In genomic region chr19:5273916-5274315, GRCm38 (mm10) we compare ENCODE assay signal across 9 mouse cellular contexts. TPM values are rescaled to one million over a fixed set of nuclear protein-coding genes. Genes with fewer than 3 reads are reported as not detected.
DNase-seq lines count a peak whose midpoint lies in the region; ATAC-seq and TF ChIP-seq lines count a peak whose summit lies in the region.
"Had no signal": no experiment of that assay in that cellular context is flagged by ENCODE, and none has a peak within 500 bp of the region (broad histone marks: within the 10 kb centered on the region; RNA-seq: fewer than 3 reads in every experiment).

No protein-coding gene starts in this region.

- H3K27ac ChIP-seq in gastrocnemius, adult 2 months = peak overlapping the region; percentile 93
- H3K27ac ChIP-seq in brown adipose tissue, adult 24 weeks (replicated peaks; ENCODE audit: low read depth, low read length) = peak overlapping the region; percentile 89
- peak overlapping the region; percentile 90; the same call in 1 of the 2 replicates for H3K27ac ChIP-seq in hindbrain, embryonic 10.5 days
- peak overlapping the region; percentile 89 for H3K27ac ChIP-seq in midbrain, embryonic 12.5 days (replicated peaks)

- DNase-seq in gastrocnemius, adult 2 months = peak; percentile 24
- no peak for DNase-seq in gastrocnemius, postnatal 14 days
- no peak for DNase-seq in hindbrain, embryonic 10.5 days (ENCODE audit: low spot score)
- DNase-seq in left cerebral cortex, postnatal 36 days (ENCODE audit: low spot score in 2 of 2) = no peak
- no peak for DNase-seq in embryo, embryonic 10 days (ENCODE audit: low spot score)
- no peak for DNase-seq in kidney, postnatal 36 days

- TF ChIP-seq CTCF in gastrocnemius, adult 2 months (IDR thresholded peaks at IDR 0.05) = no peak

- 83% methylated on average over 4 of the region's 4 CpGs for WGBS in hindbrain, embryonic 10.5 days
- whole genome bisulfite sequencing in midbrain, embryonic 12.5 days = 78% methylated on average over 4 of the region's 4 CpGs

- ATAC-seq in midbrain, embryonic 12.5 days (ENCODE audit: low FRiP score, low read depth) = no peak

- H3K4me3 ChIP-seq in gastrocnemius, adult 2 months = peak overlapping the region; percentile 99
- H3K4me3 ChIP-seq in brown adipose tissue, adult 24 weeks (ENCODE audit: insufficient read depth, low read depth, low read length) = peak overlapping the region; percentile 75; the same call in 1 of the 2 replicates
- H3K4me3 ChIP-seq in hindbrain, embryonic 10.5 days = no peak overlapping the region
- no peak overlapping the region for H3K4me3 ChIP-seq in midbrain, embryonic 12.5 days

- peaks cover 22% of the 10 kb centered on the region for H3K4me1 ChIP-seq in brown adipose tissue, adult 24 weeks (ENCODE audit: control insufficient read depth, insufficient read depth, insufficient read length, low read length)
- peaks cover 35% of the 10 kb centered on the region for H3K4me1 ChIP-seq in hindbrain, embryonic 10.5 days (replicated peaks)
- H3K4me1 ChIP-seq in midbrain, embryonic 12.5 days = peaks cover 33% of the 10 kb centered on the region

- H3K9me3 ChIP-seq in hindbrain, embryonic 10.5 days = no peaks in the 10 kb centered on the region
- H3K9me3 ChIP-seq in midbrain, embryonic 12.5 days = no peaks in the 10 kb centered on the region
- H3K9me3 ChIP-seq: neural tube, embryonic 12.5 days had no signal

- H3K4me2 ChIP-seq in midbrain, embryonic 12.5 days (replicated peaks) = peak overlapping the region; percentile 89; the same call in 1 of the 2 replicates

- intact Hi-C loops in gastrocnemius, adult 2 months (cut with DNase I) = loop anchor here (5.0 kb wide), 1 partner anchor 77 kb away; no protein-coding TSS in a partner anchor
- intact Hi-C loops in gastrocnemius, postnatal 14 days (cut with DNase I; ENCODE audit: low total_unique reads) = loop anchor here (5.0 kb wide), 1 partner anchor 77 kb away; no protein-coding TSS in a partner anchor
- intact Hi-C loops in left cerebral cortex, postnatal 36 days (cut with DNase I) = loop anchor here (5.0 kb wide), 2 partner anchors 72 to 122 kb away; no protein-coding TSS in a partner anchor

- H3K27me3 ChIP-seq in hindbrain, embryonic 10.5 days (ENCODE audit: insufficient read depth, poor library complexity, severe bottlenecking) = no peaks in the 10 kb centered on the region
- no peaks in the 10 kb centered on the region for H3K27me3 ChIP-seq in midbrain, embryonic 12.5 days
- H3K27me3 ChIP-seq: neural tube, embryonic 12.5 days had no signal

- no peak overlapping the region; the same call in 1 of the 2 replicates for H3K9ac ChIP-seq in midbrain, embryonic 12.5 days (replicated peaks)

- peaks cover 53% of the 10 kb centered on the region for H3K36me3 ChIP-seq in hindbrain, embryonic 10.5 days
- H3K36me3 ChIP-seq in midbrain, embryonic 12.5 days = peaks cover 51% of the 10 kb centered on the region

RNA-seq across cellular contexts. Expression of gene Pacs1, which starts 1.0 kb away (rescaled TPM):
- total RNA-seq in gastrocnemius, adult 2 months (2021) = 1 to 10 TPM; 5.2 to 8.5 TPM
- total RNA-seq in gastrocnemius, postnatal 14 days (2021) = 1 to 10 TPM; 6.7 to 7.7 TPM
- 4.4 and 6.8 TPM in 2 replicates for polyA plus RNA-seq in brown adipose tissue, adult 24 weeks (2012; ENCODE audit: insufficient read depth, insufficient read length, missing spikeins)
- polyA plus RNA-seq in hindbrain, embryonic 10.5 days (2016; fragmentation: Nextera tagmentation; extraction: Ambion mirVana) = 23.7 and 26.1 TPM in 2 replicates
- polyA plus RNA-seq in midbrain, embryonic 12.5 days (2016; fragmentation: Nextera tagmentation; extraction: Ambion mirVana) = 32.5 and 32.8 TPM in 2 replicates
- 10 to 100 TPM; 62.0 to 63.1 TPM for total RNA-seq in left cerebral cortex, postnatal 36 days (2021)

RNA-seq across cellular contexts. Expression of gene Sf3b2, which starts 21.3 kb away (rescaled TPM):
- 10 to 100 TPM; 66.5 to 78.9 TPM for total RNA-seq in gastrocnemius, adult 2 months (2021)
- total RNA-seq in gastrocnemius, postnatal 14 days (2021) = 10 to 100 TPM; 72.1 to 72.6 TPM
- 58.7 and 72.0 TPM in 2 replicates for polyA plus RNA-seq in brown adipose tissue, adult 24 weeks (2012; ENCODE audit: insufficient read depth, insufficient read length, missing spikeins)
- polyA plus RNA-seq in hindbrain, embryonic 10.5 days (2016; fragmentation: Nextera tagmentation; extraction: Ambion mirVana) = 438 and 456 TPM in 2 replicates
- 411 and 418 TPM in 2 replicates for polyA plus RNA-seq in midbrain, embryonic 12.5 days (2016; fragmentation: Nextera tagmentation; extraction: Ambion mirVana)
- 100 to 1,000 TPM; 201 to 202 TPM for total RNA-seq in left cerebral cortex, postnatal 36 days (2021)

RNA-seq across cellular contexts. Expression of gene Gal3st3, which starts 24.2 kb away (rescaled TPM):
- total RNA-seq in gastrocnemius, adult 2 months (2021) = under 1 TPM in 1 of 2 experiments, not detected in 1; 0.11 TPM
- total RNA-seq in gastrocnemius, postnatal 14 days (2021) = under 1 TPM in 1 of 2 experiments, not detected in 1; 0.16 TPM
- not detected in 2 replicates for polyA plus RNA-seq in brown adipose tissue, adult 24 weeks (2012; ENCODE audit: insufficient read depth, insufficient read length, missing spikeins)
- polyA plus RNA-seq in hindbrain, embryonic 10.5 days (2016; fragmentation: Nextera tagmentation; extraction: Ambion mirVana) = 11.7 and 19.1 TPM in 2 replicates
- 20.4 and 24.1 TPM in 2 replicates for polyA plus RNA-seq in midbrain, embryonic 12.5 days (2016; fragmentation: Nextera tagmentation; extraction: Ambion mirVana)
- 10 to 100 TPM; 78.9 to 87.4 TPM for total RNA-seq in left cerebral cortex, postnatal 36 days (2021)

Comparison
In these comparisons a context has a peak if more than half of its experiments do, and no peak if none do; other contexts are left out.
1. H3K4me3 ChIP-seq: peak in gastrocnemius, adult 2 months (single experiment) and brown adipose tissue, adult 24 weeks (single experiment); none in hindbrain, embryonic 10.5 days (single experiment) and midbrain, embryonic 12.5 days (single experiment).
2. RNA of gene Pacs1, which starts 1.0 kb away (total RNA-seq): 62.0 to 63.1 TPM in left cerebral cortex, postnatal 36 days; 5.2 to 8.5 TPM in gastrocnemius, adult 2 months and 6.7 to 7.7 TPM in gastrocnemius, postnatal 14 days; every median in the first group is over 4 times any median in the second.
3. RNA of gene Gal3st3, which starts 24.2 kb away (total RNA-seq): 78.9 to 87.4 TPM in left cerebral cortex, postnatal 36 days; 0.16 TPM in gastrocnemius, postnatal 14 days and 0.11 TPM in gastrocnemius, adult 2 months; every median in the first group is over 10 times any median in the second.
4. Peak in every context shown above with its lines, with median percentiles within 50 percentile points of each other: H3K27ac ChIP-seq.